Mouse (Mus musculus) cerebellum, postnatal 14 days (tissue): ENCODE data around the gene Neurl4.
"Not testable (repeated sequence)": the region's sequence is repeated elsewhere in the genome, so short reads cannot be mapped to it uniquely, and the experiment has no call there.

ENCODE experiments used
- DNase-seq, 2 experiments: peaks; one replicate each; pipeline ENCODE4 v3.0.0; 2021; ENCODE audit warnings: mixed read lengths in 2 of 2

Neurl4 gene

DNA sequence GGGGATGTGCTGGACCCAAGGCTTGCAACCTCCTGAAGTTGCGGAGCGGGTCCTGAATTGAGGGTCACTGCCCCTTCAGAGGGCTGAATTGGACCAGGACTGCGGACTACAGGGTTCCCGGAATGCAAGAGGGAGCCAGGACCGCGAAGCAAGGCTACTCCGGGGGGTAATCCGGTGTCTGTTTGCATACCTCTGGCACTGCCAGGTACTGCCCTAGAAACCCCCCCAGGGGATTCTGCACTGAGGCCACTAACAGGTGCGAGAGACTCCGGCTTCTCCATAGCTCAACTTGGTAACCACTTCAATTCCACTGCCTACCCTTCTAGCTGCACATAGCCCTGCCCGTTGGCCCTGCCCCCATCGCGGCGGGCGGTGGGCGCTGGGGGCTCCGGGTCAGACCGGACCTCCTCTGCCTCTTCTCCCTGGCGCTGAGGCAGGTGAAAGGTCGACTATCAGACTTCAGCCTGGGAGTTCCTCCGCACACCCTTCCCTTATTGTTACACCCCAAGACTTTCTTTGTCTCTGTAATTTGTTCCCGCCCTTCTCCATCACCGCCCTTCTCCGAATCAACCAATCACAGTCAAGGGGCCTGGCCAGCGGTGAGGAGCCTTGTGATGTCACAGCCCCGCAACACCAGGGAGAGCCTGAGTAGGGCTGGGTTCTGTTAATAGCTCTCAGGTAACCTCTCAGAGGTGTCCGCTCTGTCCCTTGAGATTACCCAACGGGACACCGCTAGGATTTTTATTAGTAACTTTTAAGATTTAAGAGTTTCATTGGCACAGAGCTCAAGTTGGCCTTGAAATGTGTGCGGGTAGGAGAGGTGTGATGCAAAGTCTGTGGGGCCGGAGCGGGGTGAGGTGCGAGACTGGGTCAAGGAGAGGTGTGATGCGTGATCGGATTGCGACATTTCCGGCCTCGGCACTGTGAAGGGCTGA is at the start of gene Neurl4, which contains the start of gene 2810408A11Rik:
Gene Neurl4, plus strand, starts transcription at position 602 of the 935 bp plus-strand sequence.
Gene 2810408A11Rik, minus strand, starts transcription at position 517 of the 935 bp plus-strand sequence.
- DNase-seq = peak; percentile 87 to 91

DNA sequence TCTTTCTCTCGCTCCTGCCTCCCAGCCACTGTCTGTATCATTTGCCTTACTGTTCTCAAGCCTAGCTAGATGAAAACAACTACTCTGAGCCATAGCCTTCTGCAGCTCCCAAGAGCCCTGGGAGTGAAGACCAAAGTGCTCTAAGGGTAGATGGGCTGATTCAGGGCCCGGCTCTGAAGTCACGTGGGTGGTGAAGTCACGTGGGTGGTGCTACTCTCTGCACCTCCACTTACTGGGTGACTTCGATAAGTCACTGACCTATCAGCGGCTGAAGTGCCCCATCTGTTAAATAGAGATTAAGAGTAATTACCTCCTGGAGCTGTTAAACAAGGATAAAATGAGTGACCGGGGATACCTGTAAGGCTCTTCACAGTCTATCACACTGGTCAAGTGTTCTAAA is 46.9 kb upstream of the Neurl4 start:
- no peak for DNase-seq

DNA sequence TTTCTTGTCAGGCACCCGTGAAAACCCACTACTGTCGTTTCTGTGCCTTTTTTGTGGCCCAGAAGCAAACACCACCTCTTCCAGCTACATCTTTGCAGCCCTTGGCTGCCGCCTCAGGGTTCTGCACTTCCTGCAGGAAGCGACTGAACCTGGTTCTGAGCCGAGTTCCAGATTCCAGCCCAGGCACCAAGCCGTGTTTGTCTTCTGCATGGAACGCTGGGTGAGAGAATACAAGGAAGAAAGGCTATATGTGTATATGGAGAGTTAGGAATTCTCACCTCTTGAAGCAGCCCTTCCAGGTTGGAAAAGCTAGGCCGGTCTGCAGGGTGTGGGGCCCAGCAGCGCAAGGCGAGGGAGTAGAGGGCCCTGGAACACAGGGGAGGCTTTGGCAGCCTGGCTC is 46.2 kb upstream of the Neurl4 start:
- DNase-seq = no peak

DNA sequence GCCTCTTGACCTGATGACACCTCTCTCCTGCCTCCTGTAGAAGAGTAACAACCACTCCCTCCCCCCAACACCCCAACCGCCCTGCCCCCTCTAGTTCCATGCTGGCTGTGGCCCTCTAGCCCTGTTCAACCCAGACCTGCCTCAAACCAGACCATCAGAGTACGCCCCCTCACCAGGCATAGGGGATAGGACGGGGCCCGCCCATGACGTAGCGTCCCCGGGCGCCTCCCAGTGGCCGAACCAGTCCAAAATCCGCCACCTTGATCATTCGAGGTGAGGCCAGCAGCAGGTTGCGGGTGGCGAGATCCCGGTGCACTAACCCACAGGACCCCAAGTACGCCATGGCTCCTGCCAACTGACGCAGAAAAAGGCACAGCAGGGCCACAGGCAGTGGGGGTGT is 45.5 kb upstream of the Neurl4 start:
- DNase-seq = peak; percentile 64 to 80

DNA sequence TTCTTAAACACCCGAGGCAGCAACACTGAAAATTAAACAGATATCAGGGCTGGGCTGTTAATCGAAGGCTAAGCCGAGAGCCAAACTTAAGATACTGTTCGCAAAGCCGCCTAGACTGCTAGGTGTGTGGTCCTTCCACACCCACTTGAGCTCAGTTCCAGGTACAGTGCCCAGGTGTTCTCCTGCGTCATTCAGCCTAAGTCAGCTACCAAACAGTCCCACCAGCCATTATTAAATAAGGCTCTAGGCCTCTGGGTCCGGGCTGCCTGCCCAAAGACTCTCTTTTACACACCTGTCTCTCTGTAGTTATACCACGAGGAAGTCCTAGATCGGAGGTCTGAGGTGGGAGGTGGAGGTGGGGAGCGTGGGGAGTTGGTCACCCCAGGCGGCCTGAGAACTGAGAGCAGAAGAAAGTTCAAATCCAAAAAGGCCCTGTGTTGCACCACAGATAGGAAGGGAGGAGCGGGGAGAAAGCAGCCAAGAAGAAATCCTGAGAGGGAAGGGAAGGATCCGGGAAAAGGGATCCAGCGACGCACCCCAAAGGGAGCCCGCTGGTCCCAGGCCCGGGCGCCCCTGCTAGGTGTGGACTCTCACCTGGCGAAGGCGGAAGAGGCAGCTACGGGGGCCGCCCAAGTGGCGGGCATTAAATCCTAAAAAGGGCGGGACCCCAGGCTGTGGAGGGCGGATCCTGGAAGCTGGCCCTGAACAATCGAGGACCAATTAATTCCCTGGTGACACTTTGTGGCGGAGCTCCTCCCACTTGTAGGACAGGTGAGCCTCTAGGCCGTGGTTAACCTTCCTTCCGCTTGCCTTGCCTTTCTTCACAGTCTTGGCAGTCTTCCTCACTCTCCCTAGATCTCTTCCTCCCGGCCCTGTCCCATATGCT is 42.5 kb upstream of the Neurl4 start, which contains the start of gene Tnk1:
Gene Tnk1, minus strand, starts transcription at position 618 of the 886 bp plus-strand sequence.
- no peak for DNase-seq

DNA sequence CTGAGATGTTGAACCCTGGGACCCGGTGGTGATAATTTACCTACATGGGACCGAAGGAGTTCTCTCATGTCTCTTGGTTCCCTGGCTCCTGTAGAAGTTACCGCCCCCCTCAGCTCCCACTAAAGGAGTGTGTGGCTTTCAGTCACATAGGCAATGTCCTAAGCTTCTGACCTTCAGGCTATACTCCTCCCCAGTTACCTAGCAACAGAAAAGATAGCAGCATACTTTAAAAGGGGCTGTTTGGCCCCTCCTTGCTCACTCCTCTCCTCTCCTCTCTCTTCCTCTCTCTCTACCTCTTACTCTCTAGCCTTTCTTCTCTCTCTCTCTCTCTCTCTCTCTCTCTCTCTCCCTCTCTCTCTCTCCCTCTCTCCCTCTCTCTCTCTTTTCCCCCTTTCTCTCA is 37.1 kb upstream of the Neurl4 start:
- not testable (repeated sequence) for DNase-seq

DNA sequence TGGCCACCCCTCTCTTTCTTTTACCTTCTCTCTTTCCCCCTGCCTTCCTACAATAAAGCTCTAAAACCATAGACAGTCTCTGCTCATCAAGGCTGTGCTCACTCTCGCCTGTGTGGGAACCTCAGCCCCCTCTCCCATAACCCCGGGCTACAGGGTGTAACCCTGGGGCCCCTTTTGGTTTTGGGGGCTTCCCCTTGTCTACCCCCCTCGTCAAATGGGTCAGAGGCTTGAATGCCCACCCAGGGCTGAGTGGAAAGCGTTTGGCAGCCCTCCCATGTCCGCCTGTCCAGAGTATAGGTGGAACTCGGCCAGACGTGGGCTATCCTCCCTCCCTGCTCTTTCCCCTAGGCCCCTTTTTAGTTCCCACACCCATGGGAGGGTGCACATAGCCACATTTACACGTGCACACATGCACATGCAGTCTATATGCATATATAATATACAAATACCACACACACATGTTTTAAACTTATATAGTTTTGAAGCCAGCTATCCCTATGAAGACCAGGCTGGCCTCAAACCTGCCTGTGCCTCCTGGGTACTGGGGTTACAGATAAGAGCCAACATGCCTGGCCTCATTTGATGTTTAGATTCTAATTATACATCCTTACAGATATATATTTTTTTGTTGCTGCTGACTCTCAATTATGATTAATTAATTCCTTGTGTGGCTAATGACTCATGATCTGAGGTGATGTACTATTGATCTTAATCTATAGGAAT is 36.6 kb upstream of the Neurl4 start:
- no peak for DNase-seq

DNA sequence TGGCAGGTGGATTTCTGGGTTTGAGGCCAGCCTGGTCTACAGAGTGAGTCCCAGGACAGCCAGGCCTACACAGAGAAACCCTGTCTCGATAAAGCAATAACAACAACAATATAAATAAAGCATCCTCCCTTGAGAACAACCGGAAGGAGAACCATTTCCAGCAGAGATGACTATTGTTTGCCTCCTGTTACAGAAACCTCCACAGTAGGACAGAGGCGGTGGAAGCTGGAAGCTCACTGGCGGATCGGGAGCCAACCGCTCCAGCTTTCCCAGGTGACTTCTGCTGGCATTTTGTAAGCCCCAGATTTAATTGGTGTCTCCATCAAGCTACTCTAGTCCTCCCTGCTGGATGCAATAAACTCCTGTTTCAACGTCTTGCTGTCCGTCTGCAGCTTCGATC is 35.3 kb upstream of the Neurl4 start:
- DNase-seq = no peak

DNA sequence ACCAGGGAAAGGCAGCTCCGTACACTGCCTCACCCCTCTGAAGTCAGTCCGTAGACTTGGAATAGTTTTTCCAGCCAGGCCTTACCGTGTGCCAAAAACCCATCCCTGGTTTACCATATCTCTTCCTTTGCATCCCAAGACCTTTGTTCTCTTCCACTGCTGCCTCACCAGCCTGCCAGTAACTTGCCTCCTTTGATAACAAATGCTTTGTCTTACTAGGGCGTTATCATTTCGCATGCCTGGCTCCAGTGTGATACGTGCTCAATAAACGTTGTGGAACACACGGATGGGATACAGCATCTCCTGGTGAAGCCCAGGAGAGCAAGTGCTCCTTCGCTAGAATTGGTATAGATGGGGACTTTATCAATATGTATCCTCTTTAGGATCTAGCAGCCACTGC is 33.5 kb upstream of the Neurl4 start:
- DNase-seq = no peak

DNA sequence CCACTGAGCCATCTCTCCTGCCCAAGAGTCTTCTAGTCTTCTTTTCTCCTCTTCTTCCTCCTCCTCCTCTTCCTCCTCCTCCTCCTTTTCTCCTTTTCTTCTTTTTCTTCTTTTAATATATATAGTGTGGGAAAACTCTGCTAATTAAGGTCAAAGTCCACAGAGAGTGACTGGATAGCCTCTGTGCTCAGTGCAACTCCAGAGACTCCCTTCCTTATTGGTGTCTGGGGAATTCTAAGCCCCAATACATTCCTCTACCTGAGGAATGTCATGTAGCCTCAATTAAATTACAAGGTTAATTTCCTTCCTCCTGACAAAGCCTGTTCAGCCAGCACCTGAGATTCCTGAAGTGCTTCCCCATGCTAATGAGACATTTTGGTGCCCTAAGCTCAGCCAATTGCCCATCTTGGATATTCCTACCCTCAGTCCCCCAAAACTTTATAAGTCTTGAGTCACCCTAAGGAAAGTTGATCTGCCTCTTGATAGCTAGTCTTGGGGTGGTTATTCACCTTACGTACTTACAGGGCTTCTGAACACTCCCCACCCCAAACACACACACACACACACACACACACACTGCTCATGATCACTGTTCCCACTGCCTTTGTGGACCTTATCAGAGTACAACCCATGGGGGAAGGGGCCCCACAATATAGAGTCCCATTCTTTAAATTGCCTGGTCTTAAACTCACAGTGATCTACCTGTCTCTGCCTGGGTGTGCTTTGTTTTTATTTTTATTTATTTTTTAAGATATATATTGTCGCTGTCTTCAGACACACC is 30.4 kb upstream of the Neurl4 start:
- DNase-seq = no peak

DNA sequence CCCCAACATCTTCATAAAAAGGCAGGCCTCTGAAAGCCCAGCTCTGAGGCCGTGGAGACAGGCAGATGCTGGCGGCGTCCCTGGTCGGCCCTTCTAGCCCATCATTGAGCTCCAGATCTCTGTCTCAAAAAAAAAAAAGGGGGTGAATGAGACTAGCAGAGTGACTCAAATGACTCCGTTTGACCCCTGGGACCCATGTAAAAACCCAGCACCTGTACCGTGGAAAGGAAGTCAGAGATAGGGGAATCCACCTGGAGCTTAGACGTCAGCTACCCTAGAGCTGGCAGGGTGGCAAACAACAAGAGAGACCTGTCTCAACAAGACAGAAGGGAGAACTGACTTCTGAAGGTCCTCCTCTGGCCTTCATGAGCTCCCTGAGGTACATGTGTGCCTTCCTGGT is 29.1 kb upstream of the Neurl4 start:
- no peak for DNase-seq

DNA sequence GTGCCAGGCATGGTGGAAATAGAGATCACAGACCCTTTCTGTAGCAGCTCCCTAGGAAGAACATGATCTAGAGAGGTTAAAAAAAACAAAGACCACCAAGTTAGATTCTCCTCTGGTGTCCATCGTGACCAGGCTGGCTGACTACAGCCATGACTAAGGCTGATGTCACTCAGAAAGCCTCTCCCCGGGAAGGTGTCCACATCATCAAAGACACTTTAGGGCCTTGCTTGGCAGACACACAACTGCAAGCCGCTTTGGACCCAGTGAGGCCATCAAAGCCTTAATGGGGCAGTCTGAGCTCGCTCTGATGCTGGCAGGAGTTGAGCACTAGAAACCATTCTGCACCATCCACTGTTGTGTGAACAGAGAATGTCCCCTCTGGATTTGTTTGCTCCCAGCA is 28.4 kb upstream of the Neurl4 start:
- DNase-seq = no peak

DNA sequence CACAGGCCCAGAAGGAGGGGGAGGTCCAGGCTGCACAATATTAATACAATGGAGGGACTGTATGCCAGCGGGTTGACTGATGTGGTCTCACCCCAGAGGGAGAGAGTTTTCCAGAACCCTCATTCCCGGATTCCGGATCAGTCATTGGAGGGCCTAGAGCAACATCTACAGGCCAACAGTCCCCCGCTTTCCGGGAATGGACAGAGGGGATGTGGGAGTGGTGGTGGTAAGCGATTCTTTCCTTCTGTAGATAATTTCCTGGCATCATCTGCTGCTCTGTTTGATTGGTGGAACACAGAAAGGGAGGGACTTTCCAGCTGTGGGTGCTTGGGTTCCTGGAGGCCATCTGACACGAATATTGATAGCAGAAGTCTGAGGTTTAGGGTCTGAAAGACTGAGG is 24.7 kb upstream of the Neurl4 start:
- no peak for DNase-seq

DNA sequence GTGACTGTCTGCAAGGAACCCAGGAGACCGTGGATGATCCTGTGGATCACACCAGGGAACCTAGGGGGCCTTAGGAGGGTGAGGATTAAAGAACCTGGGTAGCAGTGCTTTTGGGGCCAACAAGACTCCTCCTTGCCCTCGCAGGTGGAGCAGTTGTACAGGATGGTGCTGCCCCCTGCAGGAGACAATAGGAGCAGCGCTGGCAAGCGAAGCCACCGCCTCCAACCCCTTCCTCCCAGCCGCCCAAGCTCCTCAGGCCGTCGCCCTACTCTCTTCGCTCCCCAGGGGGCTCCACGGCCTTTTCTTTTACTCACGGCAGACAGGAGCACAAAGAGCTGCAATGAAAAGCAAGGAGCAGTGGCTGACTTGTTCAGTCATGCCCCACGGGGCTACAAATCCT is 24.0 kb upstream of the Neurl4 start:
- DNase-seq = peak; percentile 93 to 95

DNA sequence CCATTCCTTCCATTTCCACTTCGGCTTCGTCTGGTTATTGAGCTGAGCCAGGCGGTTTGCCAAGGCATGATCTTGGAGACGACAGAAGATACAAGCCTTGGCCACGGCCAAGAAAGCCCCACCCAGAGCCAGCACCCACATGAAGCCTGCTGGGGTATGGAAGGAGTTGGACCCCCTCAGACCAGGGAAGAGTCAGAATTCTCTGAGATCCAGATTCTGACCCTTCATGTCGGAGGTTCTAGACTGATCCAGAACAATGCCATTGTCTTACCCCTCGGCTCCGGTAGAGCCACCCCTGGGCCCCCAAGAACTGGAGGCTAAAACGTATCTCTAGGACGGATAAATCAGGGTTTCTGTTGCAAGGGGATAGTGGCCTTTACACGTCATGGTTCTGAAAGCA is 23.0 kb upstream of the Neurl4 start, which contains the start of gene Tmem95:
Gene Tmem95, minus strand, starts transcription at position 141 of the 400 bp plus-strand sequence.
- DNase-seq = no peak

DNA sequence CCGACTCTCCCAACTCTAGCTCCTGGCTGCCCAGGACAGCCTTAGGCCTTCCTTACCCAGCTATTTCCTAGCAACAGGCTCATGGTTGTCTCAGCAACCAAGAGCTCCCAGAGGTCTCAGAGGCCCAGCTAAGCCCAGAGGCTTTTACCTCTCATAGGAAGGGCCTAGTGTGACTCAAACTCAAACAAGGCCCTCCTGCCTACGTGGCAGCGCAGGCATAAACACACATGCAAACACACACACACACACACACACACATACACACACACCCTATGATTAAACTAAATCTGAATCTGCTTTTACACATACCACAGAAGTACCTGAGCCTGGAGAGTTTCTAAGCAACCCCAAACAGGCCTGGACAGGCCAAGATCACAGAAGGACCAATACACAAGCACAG is 22.5 kb upstream of the Neurl4 start:
- DNase-seq = no peak

DNA sequence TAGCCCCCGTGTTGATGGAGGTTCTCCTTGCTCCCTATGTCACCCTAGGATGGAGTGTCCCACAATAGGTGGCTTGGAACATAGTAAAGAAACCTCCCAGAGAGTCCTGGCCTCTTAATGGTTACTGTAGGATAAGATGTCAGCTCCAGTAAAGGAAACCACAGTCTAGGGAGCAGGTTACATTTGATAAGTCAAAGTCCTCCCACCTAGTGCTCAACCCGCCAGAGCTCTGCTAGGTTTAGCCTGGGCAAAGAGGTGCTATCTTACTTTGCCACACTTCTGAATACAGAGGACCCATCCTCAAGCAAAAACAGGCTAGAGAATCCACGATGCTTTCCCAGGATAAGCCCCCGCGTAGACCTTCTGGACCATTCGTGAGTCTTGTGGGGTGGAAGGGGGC is 21.9 kb upstream of the Neurl4 start:
- DNase-seq = no peak

DNA sequence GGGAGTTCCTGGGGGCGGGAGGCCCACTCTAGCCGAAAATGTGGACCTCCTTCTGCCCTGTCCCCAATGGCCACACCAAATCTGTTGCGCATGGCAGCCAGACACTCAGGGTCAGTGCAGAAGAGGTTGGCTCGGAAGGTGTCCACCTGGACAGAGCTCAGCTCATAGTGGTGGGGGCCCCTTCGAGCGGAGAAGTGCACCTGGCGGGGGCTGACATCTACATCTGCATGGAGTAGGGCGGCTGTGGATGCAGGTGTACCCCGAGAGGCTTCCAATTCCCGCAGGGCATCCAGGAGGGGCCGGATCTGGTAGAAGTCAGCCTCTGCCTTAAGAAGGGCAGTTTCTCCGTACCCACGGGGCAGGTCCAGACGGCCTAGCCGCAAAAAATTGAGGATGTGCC is 21.2 kb upstream of the Neurl4 start:
- no peak for DNase-seq

DNA sequence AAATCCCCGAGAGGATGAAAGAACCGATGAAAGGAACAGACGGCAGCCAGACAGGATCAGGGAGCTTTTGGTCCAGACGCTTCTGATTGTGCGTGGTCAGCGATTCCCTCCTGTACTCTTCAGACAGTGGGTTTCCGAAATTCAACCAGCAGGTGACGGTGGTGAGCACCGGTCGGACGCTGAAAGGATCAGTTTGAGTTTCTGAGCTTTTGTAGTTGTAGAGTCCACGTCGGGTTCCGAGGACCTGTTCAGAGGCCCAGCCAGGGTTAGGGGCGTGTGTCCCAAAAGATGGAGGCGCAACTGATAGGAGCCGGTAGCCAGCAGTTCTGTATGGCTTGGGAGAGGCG is 20.4 kb upstream of the Neurl4 start:
- peak; percentile 71 to 82 for DNase-seq

DNA sequence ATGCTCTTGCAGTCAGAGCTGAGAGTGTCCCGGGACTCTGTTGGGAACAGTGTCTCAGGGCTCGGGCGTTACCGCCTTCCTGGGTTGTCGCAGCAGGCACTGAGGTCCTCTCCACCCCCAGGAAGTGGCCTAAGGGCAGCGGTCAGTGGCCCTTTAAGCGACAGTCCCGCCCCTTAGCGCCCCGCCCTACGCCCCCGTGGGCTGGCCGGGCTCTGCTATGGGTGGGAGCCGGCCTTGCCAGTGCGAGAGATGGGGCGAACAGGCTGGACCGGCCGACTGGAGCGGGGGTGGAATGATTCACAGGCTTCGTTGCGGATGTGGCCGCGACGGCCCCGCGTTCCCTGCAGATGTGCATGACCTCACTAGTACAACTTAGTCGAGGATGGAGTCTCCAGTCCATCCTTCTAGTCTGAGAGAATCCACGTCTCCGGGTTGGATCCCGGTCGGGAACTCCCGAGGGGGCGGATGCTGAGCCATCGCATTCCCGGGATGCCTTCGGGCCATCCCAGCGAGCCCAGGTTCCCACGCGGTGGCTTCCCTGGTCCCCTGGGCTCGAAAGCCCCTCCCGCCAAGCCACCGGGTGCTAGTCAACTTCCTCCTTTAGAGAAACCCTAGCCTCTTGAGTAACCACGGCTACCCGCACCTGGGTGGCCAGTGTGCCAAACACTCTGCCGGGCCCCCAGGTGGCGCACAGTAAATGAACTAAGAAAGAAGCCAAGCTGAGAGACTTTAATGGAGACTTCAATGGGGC is 19.8 kb upstream of the Neurl4 start, which contains the start of gene Kctd11:
Gene Kctd11, minus strand, starts transcription at position 554 of the 751 bp plus-strand sequence.
- DNase-seq = peak; percentile 77 to 79
